Mouse (Mus musculus): ENCODE results near the gene Cdyl. TPM values are rescaled to one million over a fixed set of nuclear protein-coding genes. Genes with fewer than 3 reads are reported as not detected.

Gene Cdyl
- polyA plus RNA-seq, 1 experiment from 2014 or later = 16.7 TPM

- H3K27ac ChIP-seq (replicated peaks in 1 of 2; ENCODE audit: control insufficient read depth in 1 of 2, insufficient read depth in 1 of 2, low read depth in 2 of 2, low read length in 2 of 2) = no peak overlapping the region
- H3K9me3 ChIP-seq (ENCODE audit: control insufficient read depth, low read length) = no peaks in the 10 kb centered on the region
- ATAC-seq (ENCODE audit: insufficient number of reproducible peaks, insufficient read depth, low FRiP score, low read depth) = no peak
- H3K4me1 ChIP-seq (ENCODE audit: control insufficient read depth in 2 of 2, insufficient read depth in 2 of 2, low read length in 2 of 2) = no peaks in the 10 kb centered on the region
- H3K4me3 ChIP-seq (ENCODE audit: control insufficient read depth in 1 of 2, insufficient read depth in 1 of 2, low read depth in 1 of 2, low read length in 2 of 2) = no peak overlapping the region
- no peaks in the 10 kb centered on the region for H3K27me3 ChIP-seq (ENCODE audit: control insufficient read depth, insufficient read depth, low read length)
- 61% methylated on average over 4 of the region's 4 CpGs for WGBS
- H3K4me2 ChIP-seq (ENCODE audit: low read length) = no peak overlapping the region
- H3K36me3 ChIP-seq (ENCODE audit: control insufficient read depth, insufficient read depth, low read length) = no peaks in the 10 kb centered on the region
- no peak overlapping the region for H3K9ac ChIP-seq (ENCODE audit: low read length)
Observed at GRCm38 (mm10) chr13:35669910-35670469, 10.4 kb downstream of the Cdyl start.

- ATAC-seq (ENCODE audit: insufficient number of reproducible peaks, insufficient read depth, low FRiP score, low read depth) = no peak
- Histone ChIP-seq H3K9ac (ENCODE audit: low read length) (no peak overlapping the region), H3K36me3 (ENCODE audit: control insufficient read depth, insufficient read depth, low read length) (no peaks in the 10 kb centered on the region), H3K4me1 (ENCODE audit: control insufficient read depth in 2 of 2, insufficient read depth in 2 of 2, low read length in 2 of 2) (no peaks in the 10 kb centered on the region), H3K27me3 (ENCODE audit: control insufficient read depth, insufficient read depth, low read length) (no peaks in the 10 kb centered on the region), H3K4me3 (ENCODE audit: control insufficient read depth in 1 of 2, insufficient read depth in 1 of 2, low read depth in 1 of 2, low read length in 2 of 2) (no peak overlapping the region), H3K9me3 (ENCODE audit: control insufficient read depth, low read length) (no peaks in the 10 kb centered on the region), H3K4me2 (ENCODE audit: low read length) (no peak overlapping the region), H3K27ac (replicated peaks in 1 of 2; ENCODE audit: control insufficient read depth in 1 of 2, insufficient read depth in 1 of 2, low read depth in 2 of 2, low read length in 2 of 2) (no peak overlapping the region)
- WGBS = 83% methylated on average over 4 of the region's 4 CpGs
Observed at GRCm38 (mm10) chr13:35670875-35671274, 11.2 kb downstream of the Cdyl start.

- 89% methylated on average over 1 of the region's 1 CpGs for WGBS
- no peaks in the 10 kb centered on the region for H3K9me3 ChIP-seq (ENCODE audit: control insufficient read depth, low read length)
- H3K4me3 ChIP-seq (ENCODE audit: control insufficient read depth in 1 of 2, insufficient read depth in 1 of 2, low read depth in 1 of 2, low read length in 2 of 2) = no peak overlapping the region
- no peak overlapping the region for H3K27ac ChIP-seq (replicated peaks in 1 of 2; ENCODE audit: control insufficient read depth in 1 of 2, insufficient read depth in 1 of 2, low read depth in 2 of 2, low read length in 2 of 2)
- no peak overlapping the region for H3K4me2 ChIP-seq (ENCODE audit: low read length)
- no peak for ATAC-seq (ENCODE audit: insufficient number of reproducible peaks, insufficient read depth, low FRiP score, low read depth)
- H3K4me1 ChIP-seq (ENCODE audit: control insufficient read depth in 2 of 2, insufficient read depth in 2 of 2, low read length in 2 of 2) = 0 out of 4 replicates have a peak, but pooled peaks cover 0 to 2% of the 10 kb centered on the region in 2 experiments
- no peak overlapping the region for H3K9ac ChIP-seq (ENCODE audit: low read length)
- H3K27me3 ChIP-seq (ENCODE audit: control insufficient read depth, insufficient read depth, low read length) = no peaks in the 10 kb centered on the region
- no peaks in the 10 kb centered on the region for H3K36me3 ChIP-seq (ENCODE audit: control insufficient read depth, insufficient read depth, low read length)
Observed at GRCm38 (mm10) chr13:35676921-35677320, 17.3 kb downstream of the Cdyl start.

- no peak for ATAC-seq (ENCODE audit: insufficient number of reproducible peaks, insufficient read depth, low FRiP score, low read depth)
Observed at GRCm38 (mm10) chr13:35677433-35678051, 17.9 kb downstream of the Cdyl start.

GRCm38 (mm10) chr13:35678691-35679090, 19.1 kb downstream of the Cdyl start:
- no peaks in the 10 kb centered on the region for H3K9me3 ChIP-seq (ENCODE audit: control insufficient read depth, low read length)
- H3K27me3 ChIP-seq (ENCODE audit: control insufficient read depth, insufficient read depth, low read length) = no peaks in the 10 kb centered on the region
- H3K9ac ChIP-seq (ENCODE audit: low read length) = no peak overlapping the region
- H3K36me3 ChIP-seq (ENCODE audit: control insufficient read depth, insufficient read depth, low read length) = no peaks in the 10 kb centered on the region
- 75% methylated on average over 6 of the region's 6 CpGs for WGBS
- no peak overlapping the region for H3K27ac ChIP-seq (replicated peaks in 1 of 2; ENCODE audit: control insufficient read depth in 1 of 2, insufficient read depth in 1 of 2, low read depth in 2 of 2, low read length in 2 of 2)
- no peak overlapping the region for H3K4me2 ChIP-seq (ENCODE audit: low read length)
- 0 out of 4 replicates have a peak, but pooled peaks cover 0 to 2% of the 10 kb centered on the region in 2 experiments for H3K4me1 ChIP-seq (ENCODE audit: control insufficient read depth in 2 of 2, insufficient read depth in 2 of 2, low read length in 2 of 2)
- no peak overlapping the region for H3K4me3 ChIP-seq (ENCODE audit: control insufficient read depth in 1 of 2, insufficient read depth in 1 of 2, low read depth in 1 of 2, low read length in 2 of 2)
- no peak for ATAC-seq (ENCODE audit: insufficient number of reproducible peaks, insufficient read depth, low FRiP score, low read depth)

More at GRCm38 (mm10) chr13:35677433-35678051, 17.9 kb downstream of the Cdyl start:
- Histone ChIP-seq H3K9me3 (ENCODE audit: control insufficient read depth, low read length) (no peaks in the 10 kb centered on the region), H3K4me2 (ENCODE audit: low read length) (no peak overlapping the region), H3K4me3 (ENCODE audit: control insufficient read depth in 1 of 2, insufficient read depth in 1 of 2, low read depth in 1 of 2, low read length in 2 of 2) (no peak overlapping the region), H3K4me1 (ENCODE audit: control insufficient read depth in 2 of 2, insufficient read depth in 2 of 2, low read length in 2 of 2) (0 out of 4 replicates have a peak, but pooled peaks cover 0 to 2% of the 10 kb centered on the region in 2 experiments), H3K36me3 (ENCODE audit: control insufficient read depth, insufficient read depth, low read length) (no peaks in the 10 kb centered on the region), H3K27ac (replicated peaks in 1 of 2; ENCODE audit: control insufficient read depth in 1 of 2, insufficient read depth in 1 of 2, low read depth in 2 of 2, low read length in 2 of 2) (no peak overlapping the region), H3K27me3 (ENCODE audit: control insufficient read depth, insufficient read depth, low read length) (no peaks in the 10 kb centered on the region), H3K9ac (ENCODE audit: low read length) (no peak overlapping the region)
- WGBS = 65% methylated on average over 7 of the region's 7 CpGs

GRCm38 (mm10) chr13:35681361-35681760, 21.7 kb downstream of the Cdyl start:
- Histone ChIP-seq H3K9me3 (ENCODE audit: control insufficient read depth, low read length) (no peaks in the 10 kb centered on the region), H3K4me3 (ENCODE audit: control insufficient read depth in 1 of 2, insufficient read depth in 1 of 2, low read depth in 1 of 2, low read length in 2 of 2) (no peak overlapping the region), H3K4me2 (ENCODE audit: low read length) (no peak overlapping the region), H3K27me3 (ENCODE audit: control insufficient read depth, insufficient read depth, low read length) (no peaks in the 10 kb centered on the region), H3K36me3 (ENCODE audit: control insufficient read depth, insufficient read depth, low read length) (no peaks in the 10 kb centered on the region), H3K27ac (replicated peaks in 1 of 2; ENCODE audit: control insufficient read depth in 1 of 2, insufficient read depth in 1 of 2, low read depth in 2 of 2, low read length in 2 of 2) (no peak overlapping the region), H3K4me1 (ENCODE audit: control insufficient read depth in 2 of 2, insufficient read depth in 2 of 2, low read length in 2 of 2) (peaks cover 3 to 6% of the 10 kb centered on the region in 2 experiments; a peak in 2 of 4 replicates), H3K9ac (ENCODE audit: low read length) (no peak overlapping the region)
- 78% methylated on average over 3 of the region's 3 CpGs for WGBS
- ATAC-seq (ENCODE audit: insufficient number of reproducible peaks, insufficient read depth, low FRiP score, low read depth) = no peak

- Histone ChIP-seq H3K36me3 (ENCODE audit: control insufficient read depth, insufficient read depth, low read length) (no peaks in the 10 kb centered on the region), H3K27ac (replicated peaks in 1 of 2; ENCODE audit: control insufficient read depth in 1 of 2, insufficient read depth in 1 of 2, low read depth in 2 of 2, low read length in 2 of 2) (no peak overlapping the region), H3K9ac (ENCODE audit: low read length) (no peak overlapping the region), H3K4me1 (ENCODE audit: control insufficient read depth in 2 of 2, insufficient read depth in 2 of 2, low read length in 2 of 2) (peaks cover 3 to 6% of the 10 kb centered on the region in 2 experiments; a peak in 2 of 4 replicates), H3K27me3 (ENCODE audit: control insufficient read depth, insufficient read depth, low read length) (no peaks in the 10 kb centered on the region), H3K4me2 (ENCODE audit: low read length) (no peak overlapping the region), H3K4me3 (ENCODE audit: control insufficient read depth in 1 of 2, insufficient read depth in 1 of 2, low read depth in 1 of 2, low read length in 2 of 2) (no peak overlapping the region), H3K9me3 (ENCODE audit: control insufficient read depth, low read length) (no peaks in the 10 kb centered on the region)
- WGBS = 59% methylated on average over 8 of the region's 8 CpGs
- no peak for ATAC-seq (ENCODE audit: insufficient number of reproducible peaks, insufficient read depth, low FRiP score, low read depth)
Observed at GRCm38 (mm10) chr13:35686273-35686672, 26.6 kb downstream of the Cdyl start.

Data from heart, embryonic 14.5 days (tissue).